ENCODE assay signal across 23 mouse cellular contexts in genomic region chr5:18007067-18007466, GRCm38 (mm10). TPM values are rescaled to one million over a fixed set of nuclear protein-coding genes. Genes with fewer than 3 reads are reported as not detected.
DNase-seq lines count a peak whose midpoint lies in the region; ATAC-seq lines count a peak whose summit lies in the region.
"Had no signal": no experiment of that assay in that cellular context is flagged by ENCODE, and none has a peak within 500 bp of the region (broad histone marks: within the 10 kb centered on the region; RNA-seq: fewer than 3 reads in every experiment).

No protein-coding gene starts in this region.

- ATAC-seq in heart, embryonic 12.5 days (ENCODE audit: insufficient number of reproducible peaks, low FRiP score): no peak
- peak; percentile 56 for ATAC-seq in liver, embryonic 16.5 days (ENCODE audit: low read depth)
- ATAC-seq in erythroid progenitor cell, adult 5-6 weeks (replicated peaks; ENCODE audit: low FRiP score, poor library complexity, severe bottlenecking): peak; percentile 71
- peak; percentile 59; the same call in 1 of the 2 replicates for ATAC-seq in monocyte, adult 5-6 weeks (replicated peaks; ENCODE audit: insufficient number of reproducible peaks, low FRiP score, low TSS enrichment, poor library complexity, severe bottlenecking)
- ATAC-seq: activated CD4-positive, CD25-positive, alpha-beta regulatory T cell, adult 4 months; inflammation-experienced regulatory T-cells, adult 6 months had no signal

- no peak overlapping the region for H3K9ac ChIP-seq in heart, embryonic 12.5 days
- no peak overlapping the region for H3K9ac ChIP-seq in liver, embryonic 16.5 days (ENCODE audit: low read depth, low read length)
- H3K9ac ChIP-seq: embryonic facial prominence, embryonic 15.5 days; forebrain, embryonic 12.5 days; hindbrain, embryonic 12.5 days; limb, embryonic 13.5 days; lung, embryonic 15.5 days; neural tube, embryonic 12.5 days had no signal

- H3K27ac ChIP-seq in heart, embryonic 12.5 days (ENCODE audit: poor library complexity, severe bottlenecking): no peak overlapping the region
- H3K27ac ChIP-seq in liver, embryonic 16.5 days (ENCODE audit: low read length): no peak overlapping the region
- H3K27ac ChIP-seq: embryonic facial prominence, embryonic 15.5 days; forebrain, embryonic 12.5 days; hindbrain, embryonic 12.5 days; kidney, postnatal 0 days; limb, embryonic 13.5 days; lung, embryonic 15.5 days; neural tube, embryonic 12.5 days had no signal

- no peaks in the 10 kb centered on the region for H3K4me1 ChIP-seq in heart, embryonic 12.5 days (replicated peaks)
- H3K4me1 ChIP-seq in liver, embryonic 16.5 days (ENCODE audit: control insufficient read depth, low read depth, low read length): no peaks in the 10 kb centered on the region
- H3K4me1 ChIP-seq: embryonic facial prominence, embryonic 15.5 days; forebrain, embryonic 12.5 days; hindbrain, embryonic 12.5 days; limb, embryonic 13.5 days; lung, embryonic 15.5 days; neural tube, embryonic 12.5 days had no signal

- H3K27me3 ChIP-seq in heart, embryonic 12.5 days (replicated peaks): no peaks in the 10 kb centered on the region
- no peaks in the 10 kb centered on the region for H3K27me3 ChIP-seq in liver, embryonic 16.5 days (ENCODE audit: control insufficient read depth, insufficient read depth, low read depth, low read length)
- H3K27me3 ChIP-seq: embryonic facial prominence, embryonic 15.5 days; forebrain, embryonic 12.5 days; hindbrain, embryonic 12.5 days; limb, embryonic 13.5 days; lung, embryonic 15.5 days; neural tube, embryonic 12.5 days had no signal

- H3K4me2 ChIP-seq in heart, embryonic 12.5 days: no peak overlapping the region
- H3K4me2 ChIP-seq in liver, embryonic 16.5 days (ENCODE audit: low read depth, low read length): no peak overlapping the region
- H3K4me2 ChIP-seq: embryonic facial prominence, embryonic 15.5 days; forebrain, embryonic 12.5 days; hindbrain, embryonic 12.5 days; limb, embryonic 13.5 days; lung, embryonic 15.5 days; neural tube, embryonic 12.5 days had no signal

- H3K36me3 ChIP-seq in heart, embryonic 12.5 days: no peaks in the 10 kb centered on the region
- H3K36me3 ChIP-seq in liver, embryonic 16.5 days (ENCODE audit: control insufficient read depth, insufficient read depth): no peaks in the 10 kb centered on the region
- H3K36me3 ChIP-seq: embryonic facial prominence, embryonic 15.5 days; forebrain, embryonic 12.5 days; hindbrain, embryonic 12.5 days; limb, embryonic 13.5 days; lung, embryonic 15.5 days; neural tube, embryonic 12.5 days had no signal

- no peak overlapping the region for H3K4me3 ChIP-seq in heart, embryonic 12.5 days
- no peak overlapping the region for H3K4me3 ChIP-seq in liver, embryonic 16.5 days (ENCODE audit: low read depth, low read length)
- H3K4me3 ChIP-seq: embryonic facial prominence, embryonic 15.5 days; forebrain, embryonic 12.5 days; hindbrain, embryonic 12.5 days; limb, embryonic 13.5 days; lung, embryonic 15.5 days; neural tube, embryonic 12.5 days had no signal

- peak; percentile 89 for DNase-seq in heart, adult 11 months
- DNase-seq in liver: no peak
- no peak for DNase-seq in thymus, postnatal 10 days (ENCODE audit: low spot score in 2 of 2)
- DNase-seq in T-cell, adult 2 months (ENCODE audit: low spot score): no peak
- DNase-seq: adrenal gland, postnatal 36 days; embryo, embryonic 11 days; layer of hippocampus, adult 9-11 months; right cerebral cortex, postnatal 25 days had no signal

- no peaks in the 10 kb centered on the region for H3K9me3 ChIP-seq in heart, embryonic 12.5 days (replicated peaks)
- no peaks in the 10 kb centered on the region for H3K9me3 ChIP-seq in liver, embryonic 16.5 days (replicated peaks; ENCODE audit: control insufficient read depth, low read length)
- H3K9me3 ChIP-seq: embryonic facial prominence, embryonic 15.5 days; forebrain, embryonic 12.5 days; hindbrain, embryonic 12.5 days; limb, embryonic 13.5 days; lung, embryonic 15.5 days; neural tube, embryonic 12.5 days had no signal

RNA-seq across cellular contexts. Expression of gene Gnat3, which starts 44.7 kb away (rescaled TPM):
- not detected in 2 replicates for polyA plus RNA-seq in heart, embryonic 12.5 days (2016; fragmentation: Nextera tagmentation; extraction: Ambion mirVana)
- polyA plus RNA-seq in liver, embryonic 16.5 days (2015; fragmentation: Nextera tagmentation; extraction: Ambion mirVana): not detected in 2 replicates
- not detected in 2 replicates for total RNA-seq in erythroid progenitor cell, adult 5-6 weeks (2015; ENCODE audit: low replicate concordance)
- total RNA-seq in erythroid progenitor cell, adult 5-6 weeks (2017; ENCODE audit: low replicate concordance): not detected in 2 replicates
- total RNA-seq in monocyte, adult 5-6 weeks (2017): not detected in 3 replicates
- total RNA-seq: left cerebral cortex, postnatal 10 days; midbrain, postnatal 0 days had no signal
- polyA plus RNA-seq: activated CD4-positive, CD25-positive, alpha-beta regulatory T cell, adult 4 months; embryonic facial prominence, embryonic 15.5 days; forebrain, embryonic 12.5 days; inflammation-experienced regulatory T-cells, adult 6 months; kidney, postnatal 0 days; limb, embryonic 13.5 days; midbrain, postnatal 0 days had no signal
